Mouse (Mus musculus): ENCODE measurements at regions not wholly inside any gene's neighbourhood (a gene's known extent, or its start where the extent isn't known, plus 50 kb on each side); places are given as distances from the start of the nearest gene placed in this dataset.

DNA sequence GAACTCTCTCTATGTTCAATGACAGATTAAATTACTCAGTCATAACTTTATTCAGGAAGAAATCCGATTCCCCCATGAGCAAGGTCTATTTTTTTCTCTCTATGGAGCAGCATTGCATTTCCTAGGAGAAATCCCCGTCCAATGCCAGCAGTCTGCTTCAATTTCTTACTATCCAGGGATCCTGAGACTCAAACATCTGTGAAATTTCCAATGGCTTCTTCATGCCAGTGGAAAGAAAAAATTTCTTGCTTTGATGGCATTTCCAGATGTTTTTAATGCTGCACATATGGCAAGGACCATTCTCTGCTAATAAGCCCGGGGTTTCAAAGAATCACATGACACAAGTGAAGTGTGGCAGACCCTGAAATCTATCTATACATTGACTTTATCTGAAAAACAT, 919.6 kb downstream of the Epha7 start:
- no peak for ATAC-seq (replicated peaks; ENCODE audit: insufficient number of reproducible peaks, low FRiP score, low TSS enrichment, low read depth)
- H3K9me3 ChIP-seq (replicated peaks; ENCODE audit: control insufficient read depth, low read length), result no peaks in the 10 kb centered on the region
- WGBS, result 32% methylated on average over 3 of the region's 3 CpGs
- no peaks in the 10 kb centered on the region for H3K27me3 ChIP-seq (ENCODE audit: control insufficient read depth, insufficient read depth, low read length)
- no peaks in the 10 kb centered on the region for H3K4me1 ChIP-seq (ENCODE audit: control insufficient read depth, insufficient read depth, low read length)
- H3K4me2 ChIP-seq (ENCODE audit: low read depth, low read length), result no peak overlapping the region
- peak; percentile 77 for DNase-seq (ENCODE audit: low spot score)
- no peak overlapping the region for H3K4me3 ChIP-seq (ENCODE audit: low read depth, low read length)
- H3K27ac ChIP-seq (replicated peaks; ENCODE audit: low read depth, low read length), result no peak overlapping the region
- no peaks in the 10 kb centered on the region for H3K36me3 ChIP-seq (replicated peaks; ENCODE audit: control insufficient read depth, insufficient read depth, low read depth, low read length)
- H3K9ac ChIP-seq (replicated peaks; ENCODE audit: low read length), result no peak overlapping the region

DNA sequence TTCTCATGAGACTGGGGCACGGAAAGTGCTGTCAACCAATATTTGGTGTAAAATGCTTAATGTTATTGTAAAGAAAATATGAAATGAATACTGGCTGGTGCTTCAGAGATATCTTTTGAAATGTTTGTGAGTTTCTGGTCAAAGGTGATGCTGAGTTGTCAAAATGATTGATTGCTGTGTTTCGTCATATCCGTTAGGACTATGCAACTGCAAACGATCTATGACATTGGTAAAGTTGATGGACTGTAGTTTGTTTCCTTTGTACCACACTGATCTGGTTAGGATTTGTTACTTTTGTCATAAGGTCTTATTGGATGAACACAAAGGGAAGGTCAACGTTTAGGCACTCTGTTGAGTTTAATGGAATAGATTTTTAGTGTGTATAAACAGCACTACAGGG, 929.1 kb downstream of the Epha7 start:
- Histone ChIP-seq H3K4me3 (ENCODE audit: low read depth, low read length) (no peak overlapping the region), H3K9ac (replicated peaks; ENCODE audit: low read length) (no peak overlapping the region), H3K4me2 (ENCODE audit: low read depth, low read length) (no peak overlapping the region), H3K27ac (replicated peaks; ENCODE audit: low read depth, low read length) (no peak overlapping the region), H3K27me3 (ENCODE audit: control insufficient read depth, insufficient read depth, low read length) (no peaks in the 10 kb centered on the region), H3K9me3 (replicated peaks; ENCODE audit: control insufficient read depth, low read length) (no peaks in the 10 kb centered on the region), H3K4me1 (ENCODE audit: control insufficient read depth, insufficient read depth, low read length) (no peaks in the 10 kb centered on the region), H3K36me3 (replicated peaks; ENCODE audit: control insufficient read depth, insufficient read depth, low read depth, low read length) (no peaks in the 10 kb centered on the region)
- DNase-seq (ENCODE audit: low spot score), result no peak
- WGBS, result 58% methylated on average over 5 of the region's 5 CpGs
- no peak for ATAC-seq (replicated peaks; ENCODE audit: insufficient number of reproducible peaks, low FRiP score, low TSS enrichment, low read depth)

GRCm38 (mm10) chr4:29742746-29743145, 929.8 kb downstream of the Epha7 start:
- H3K27ac ChIP-seq (replicated peaks; ENCODE audit: low read depth, low read length), result no peak overlapping the region
- WGBS, result 27% methylated on average over 2 of the region's 2 CpGs

More at GRCm38 (mm10) chr4:29742746-29743145, 929.8 kb downstream of the Epha7 start:
- H3K4me1 ChIP-seq (ENCODE audit: control insufficient read depth, insufficient read depth, low read length), result no peaks in the 10 kb centered on the region
- no peak overlapping the region for H3K9ac ChIP-seq (replicated peaks; ENCODE audit: low read length)
- H3K9me3 ChIP-seq (replicated peaks; ENCODE audit: control insufficient read depth, low read length), result no peaks in the 10 kb centered on the region
- H3K27me3 ChIP-seq (ENCODE audit: control insufficient read depth, insufficient read depth, low read length), result no peaks in the 10 kb centered on the region
- no peak overlapping the region for H3K4me3 ChIP-seq (ENCODE audit: low read depth, low read length)
- DNase-seq (ENCODE audit: low spot score) (no peak), ATAC-seq (replicated peaks; ENCODE audit: insufficient number of reproducible peaks, low FRiP score, low TSS enrichment, low read depth) (no peak)
- H3K36me3 ChIP-seq (replicated peaks; ENCODE audit: control insufficient read depth, insufficient read depth, low read depth, low read length), result no peaks in the 10 kb centered on the region
- no peak overlapping the region for H3K4me2 ChIP-seq (ENCODE audit: low read depth, low read length)
